Mouse (Mus musculus) MEL (cell line): ENCODE results near the gene Dhx30. TPM values are rescaled to one million over a fixed set of nuclear protein-coding genes. Genes with fewer than 3 reads are reported as not detected.

Experiments
- DNase-seq: peaks from one replicate; pipeline ENCODE4 v3.0.0; 2011; ENCODE audit warnings: low read depth, low spot score
- H3K27ac ChIP-seq: 2 replicates; pipeline ENCODE4 v1.5.1; 2012; ENCODE audit warnings: low read depth, mild to moderate bottlenecking, control low read depth, low read length, moderate library complexity; ENCODE audit not compliant: control insufficient read depth
- H3K27me3 ChIP-seq, 2 experiments: fragments of 150-350 bp in 1 of 2; sonication (generic) in 1 of 2; 2 replicates each; pipeline ENCODE4 v1.6.1; 2012; ENCODE audit warnings: low read length in 2 of 2, mild to moderate bottlenecking in 2 of 2, improper control_type of control experiment in 1 of 2, moderate library complexity in 1 of 2; ENCODE audit not compliant: insufficient read depth in 2 of 2, control insufficient read depth in 1 of 2
- H3K36me3 ChIP-seq, 2 experiments: 2 replicates each; pipeline ENCODE4 v1.6.1; 2012 to 2014; ENCODE audit warnings: low read length in 2 of 2, improper control_type of control experiment in 1 of 2, inconsistent platforms in 1 of 2, mild to moderate bottlenecking in 1 of 2; ENCODE audit not compliant: insufficient read depth in 2 of 2, control insufficient read depth in 1 of 2
- H3K4me1 ChIP-seq, 2 experiments: fragments of 150-350 bp in 1 of 2; sonication (generic) in 1 of 2; 2 replicates each; pipeline ENCODE4 v1.6.1; 2012; ENCODE audit warnings: low read length in 2 of 2, improper control_type of control experiment in 1 of 2, mild to moderate bottlenecking in 1 of 2; ENCODE audit not compliant: insufficient read depth in 2 of 2, control insufficient read depth in 1 of 2
- H3K4me3 ChIP-seq, 2 experiments: fragments of 150-350 bp in 1 of 2; sonication (generic) in 1 of 2; 2 replicates each; pipeline ENCODE4 v1.5.1; 2012; ENCODE audit warnings: low read depth in 2 of 2, low read length in 2 of 2, mild to moderate bottlenecking in 2 of 2, moderate library complexity in 2 of 2, control low read depth in 1 of 2, improper control_type of control experiment in 1 of 2; ENCODE audit not compliant: control insufficient read depth in 1 of 2, insufficient read depth in 1 of 2
- H3K79me2 ChIP-seq: 2 replicates; pipeline ENCODE4 v1.6.1; 2012; ENCODE audit warnings: mild to moderate bottlenecking, low read length, moderate library complexity; ENCODE audit not compliant: control insufficient read depth, poor library complexity, insufficient read depth
- H3K9ac ChIP-seq: 2 replicates; pipeline ENCODE4 v1.6.1; 2012; ENCODE audit warnings: low read depth, mild to moderate bottlenecking, control low read depth, low read length, moderate library complexity; ENCODE audit not compliant: control insufficient read depth, poor library complexity, severe bottlenecking
- H3K9me3 ChIP-seq: fragments of 150-350 bp; sonication (generic); replicated peaks from 2 replicates; pipeline ENCODE4 v1.6.1; 2012; ENCODE audit warnings: mild to moderate bottlenecking, low read length, improper control_type of control experiment, moderate library complexity; ENCODE audit not compliant: insufficient read depth
- CHD1 ChIP-seq: IDR thresholded peaks from 2 replicates; pipeline ENCODE4 v1.6.1; 2012; ENCODE audit warnings: low read depth, mild to moderate bottlenecking, inconsistent platforms, low read length, improper control_type of control experiment
- CTCF ChIP-seq, 3 experiments: IDR thresholded peaks in 2 of 3; conservative IDR thresholded peaks in 1 of 3; 2 replicates each; pipeline ENCODE4 v1.5.1; 2011 to 2012; ENCODE audit warnings: low read length in 3 of 3, low read depth in 2 of 3, mild to moderate bottlenecking in 2 of 3, improper control_type of control experiment in 1 of 3, inconsistent platforms in 1 of 3, mixed read lengths in 1 of 3, moderate library complexity in 1 of 3; ENCODE audit not compliant: control insufficient read depth in 1 of 3, insufficient read depth in 1 of 3, poor library complexity in 1 of 3, severe bottlenecking in 1 of 3
- E2F4 ChIP-seq: IDR thresholded peaks from 2 replicates; pipeline ENCODE4 v1.6.1; 2011; ENCODE audit warnings: low read depth, low read length, improper control_type of control experiment, borderline replicate concordance
- ELF1 ChIP-seq: IDR thresholded peaks from 2 replicates; pipeline ENCODE4 v1.6.1; 2014; ENCODE audit warnings: low read depth, mild to moderate bottlenecking, inconsistent platforms, low read length, improper control_type of control experiment, moderate library complexity
- EP300 ChIP-seq, 2 experiments: IDR thresholded peaks; 2 replicates each; pipeline ENCODE4 v1.6.1; 2011; ENCODE audit warnings: improper control_type of control experiment in 2 of 2, low read length in 2 of 2, low read depth in 1 of 2, mild to moderate bottlenecking in 1 of 2
- GABPA ChIP-seq: IDR thresholded peaks from 2 replicates; pipeline ENCODE4 v1.6.1; 2012; ENCODE audit warnings: low read depth, mild to moderate bottlenecking, inconsistent platforms, low read length, improper control_type of control experiment, moderate library complexity
- GATA1 ChIP-seq: IDR thresholded peaks from 2 replicates; pipeline ENCODE4 v1.6.1; 2011; ENCODE audit warnings: low read depth, low read length, improper control_type of control experiment
- JUND ChIP-seq: IDR thresholded peaks from 2 replicates; pipeline ENCODE4 v1.6.1; 2011; ENCODE audit warnings: low read depth, mild to moderate bottlenecking, improper control_type of control experiment, low read length
- KAT2A ChIP-seq: conservative IDR thresholded peaks from 2 replicates; pipeline ENCODE4 v1.6.1; 2012; ENCODE audit warnings: low read depth, low read length, improper control_type of control experiment, inconsistent platforms
- MAFK ChIP-seq: IDR thresholded peaks from 2 replicates; pipeline ENCODE4 v1.6.1; 2011; ENCODE audit warnings: low read depth, mild to moderate bottlenecking, low read length, improper control_type of control experiment, borderline replicate concordance
- MAX ChIP-seq: IDR thresholded peaks from 2 replicates; pipeline ENCODE4 v1.6.1; 2011; ENCODE audit warnings: low read length, improper control_type of control experiment
- MAZ ChIP-seq: IDR thresholded peaks from 2 replicates; pipeline ENCODE4 v1.6.1; 2012; ENCODE audit warnings: low read depth, mild to moderate bottlenecking, inconsistent platforms, low read length, improper control_type of control experiment
- MXI1 ChIP-seq: IDR thresholded peaks from 2 replicates; pipeline ENCODE4 v1.6.1; 2011; ENCODE audit warnings: mild to moderate bottlenecking, low read depth, low read length, improper control_type of control experiment
- MYB ChIP-seq: IDR thresholded peaks from 2 replicates; pipeline ENCODE4 v1.6.1; 2011; ENCODE audit warnings: mild to moderate bottlenecking, low read depth, low read length, improper control_type of control experiment
- MYC ChIP-seq: IDR thresholded peaks from 2 replicates; pipeline ENCODE4 v1.6.1; 2011; ENCODE audit warnings: low read depth, mild to moderate bottlenecking, low read length, improper control_type of control experiment, moderate library complexity
- NELFE ChIP-seq: IDR thresholded peaks from 2 replicates; pipeline ENCODE4 v1.6.1; 2011; ENCODE audit warnings: low read depth, low read length, improper control_type of control experiment
- POLR2AphosphoS5 ChIP-seq: IDR thresholded peaks from 2 replicates; pipeline ENCODE4 v1.6.1; 2012; ENCODE audit warnings: low read depth, borderline replicate concordance, mild to moderate bottlenecking, inconsistent platforms, low read length, moderate library complexity, mixed read lengths
- RAD21 ChIP-seq: IDR thresholded peaks from 2 replicates; pipeline ENCODE4 v1.6.1; 2011; ENCODE audit warnings: mild to moderate bottlenecking, low read depth, low read length, improper control_type of control experiment
- RCOR1 ChIP-seq: IDR thresholded peaks from 2 replicates; pipeline ENCODE4 v1.6.1; 2012; ENCODE audit warnings: low read depth, mild to moderate bottlenecking, inconsistent platforms, low read length, improper control_type of control experiment
- SMC3 ChIP-seq: IDR thresholded peaks from 2 replicates; pipeline ENCODE4 v1.6.1; 2011; ENCODE audit warnings: low read depth, low read length, improper control_type of control experiment
- TAL1 ChIP-seq: IDR thresholded peaks from 2 replicates; pipeline ENCODE4 v1.6.1; 2012; ENCODE audit warnings: mild to moderate bottlenecking, inconsistent platforms, low read length, moderate library complexity, mixed read lengths
- TCF12 ChIP-seq: IDR thresholded peaks from 2 replicates; pipeline ENCODE4 v1.6.1; 2014; ENCODE audit warnings: low read depth, mild to moderate bottlenecking, inconsistent platforms, low read length, improper control_type of control experiment, moderate library complexity
- UBTF ChIP-seq: IDR thresholded peaks from 2 replicates; pipeline ENCODE4 v1.6.1; 2012; ENCODE audit warnings: low read depth, mild to moderate bottlenecking, inconsistent platforms, low read length, improper control_type of control experiment, moderate library complexity, borderline replicate concordance; ENCODE audit not compliant: insufficient read depth
- USF1 ChIP-seq: IDR thresholded peaks from 2 replicates; pipeline ENCODE4 v1.6.1; 2014; ENCODE audit warnings: low read depth, mild to moderate bottlenecking, inconsistent platforms, low read length, improper control_type of control experiment, moderate library complexity
- USF2 ChIP-seq, 2 experiments: IDR thresholded peaks; 2 replicates each; pipeline ENCODE4 v1.6.1; 2011 to 2012; ENCODE audit warnings: improper control_type of control experiment in 2 of 2, low read length in 2 of 2, borderline replicate concordance in 1 of 2, inconsistent platforms in 1 of 2, low read depth in 1 of 2, mild to moderate bottlenecking in 1 of 2; ENCODE audit not compliant: insufficient read depth in 1 of 2
- ZKSCAN1 ChIP-seq: IDR thresholded peaks from 2 replicates; pipeline ENCODE4 v1.6.1; 2012; ENCODE audit warnings: low read depth, mild to moderate bottlenecking, inconsistent platforms, low read length, improper control_type of control experiment, moderate library complexity
- ZMIZ1 ChIP-seq: IDR thresholded peaks from 2 replicates; pipeline ENCODE4 v1.6.1; 2012; ENCODE audit warnings: low read depth, mild to moderate bottlenecking, inconsistent platforms, low read length, improper control_type of control experiment, moderate library complexity
- polyA plus RNA-seq, 2 experiments: library from polyadenylated mRNA; stranded (reverse) in 1 of 2; unstranded in 1 of 2; fragments of >175 nt in 1 of 2; fragments of >200 nt in 1 of 2; gene quantifications; 2 replicates each; pipeline versions ENCODE4 v1.2.1 to v1.2.4; 2012; ENCODE audit warnings: low replicate concordance in 2 of 2, low read depth in 1 of 2; ENCODE audit not compliant: insufficient read length in 2 of 2, insufficient read depth in 1 of 2, missing spikeins in 1 of 2
- total RNA-seq: library from RNA; depleted of rRNA; stranded (reverse); fragments of 300-350 nt; gene quantifications from 2 replicates; pipeline ENCODE4 v1.2.3, GENCODE M21; 2012

Gene Dhx30
- total and polyA plus RNA-seq, 3 experiments: 113 to 126 TPM; not detected in 1

DNA sequence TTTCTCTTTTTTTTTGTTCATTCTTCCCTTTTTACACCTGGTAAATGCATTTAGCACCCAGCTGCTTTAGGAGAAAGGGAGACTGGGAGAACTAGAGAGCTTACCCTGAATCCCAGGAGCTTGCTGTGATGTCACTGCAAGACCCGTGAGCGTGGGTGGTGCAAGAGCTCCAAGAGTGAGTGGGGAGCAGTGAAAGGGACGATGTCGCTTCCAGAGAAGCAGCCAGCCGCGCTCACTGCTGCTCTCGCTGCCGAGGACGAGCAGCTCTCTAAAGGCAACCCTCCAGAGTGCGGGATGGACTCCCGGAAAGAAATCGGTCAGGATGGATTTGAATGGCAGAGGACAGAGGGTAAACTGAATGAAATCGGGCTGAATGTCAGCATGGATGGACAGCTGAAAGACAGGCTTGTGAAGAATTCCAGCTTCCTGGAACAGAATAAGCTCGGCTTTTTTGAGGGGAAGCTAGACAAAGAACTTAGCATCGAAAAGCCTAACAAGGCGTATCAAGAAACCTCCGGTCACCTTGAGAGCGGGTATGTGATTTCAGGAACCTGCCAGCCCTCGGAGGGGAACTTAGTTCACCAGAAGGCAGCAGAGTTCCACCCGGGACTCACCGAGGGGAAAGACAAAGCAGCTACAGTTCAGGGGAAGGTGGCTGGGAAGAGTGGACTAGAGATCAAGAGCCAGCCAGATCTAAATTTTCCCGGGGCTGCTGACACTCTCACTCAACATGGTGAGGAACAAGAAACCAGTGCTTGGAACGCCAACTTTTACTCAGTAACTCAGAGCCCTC lies 65.6 kb downstream of the Dhx30 start:
- no peaks in the 10 kb centered on the region for H3K79me2 ChIP-seq
- H3K27me3 ChIP-seq: no peaks in the 10 kb centered on the region
- H3K9ac ChIP-seq: no peak overlapping the region
- peaks cover 0 to 3% of the 10 kb centered on the region in 2 experiments; a peak in 2 of 4 replicates for H3K36me3 ChIP-seq
- H3K4me3 ChIP-seq: no peak overlapping the region
- no peak for TF ChIP-seq ELF1
- TF ChIP-seq CHD1: no peak
- TF ChIP-seq SMC3: no peak
- TF ChIP-seq CTCF (IDR thresholded peaks at IDR 0.05 in 2 of 3, conservative IDR thresholded peaks at IDR 0.05 in 1 of 3; ENCODE audit: control insufficient read depth in 1 of 3, insufficient read depth in 1 of 3, low read depth in 2 of 3, low read length in 3 of 3, poor library complexity in 1 of 3, severe bottlenecking in 1 of 3): no peak
- no peak for TF ChIP-seq USF2 (IDR thresholded peaks at IDR 0.05; ENCODE audit: borderline replicate concordance in 1 of 2, insufficient read depth in 1 of 2, low read depth in 1 of 2, low read length in 2 of 2)
- no peak for TF ChIP-seq NELFE
- TF ChIP-seq MYB: no peak
- no peak for TF ChIP-seq MAFK
- no peak for TF ChIP-seq JUND
- TF ChIP-seq TCF12: no peak
- no peak for TF ChIP-seq MAX
- TF ChIP-seq MAZ: no peak
- no peak for TF ChIP-seq MYC
- TF ChIP-seq EP300 (IDR thresholded peaks at IDR 0.05; ENCODE audit: low read depth in 1 of 2, low read length in 2 of 2): no peak
- no peak for DNase-seq
- no peaks in the 10 kb centered on the region for H3K4me1 ChIP-seq
- H3K9me3 ChIP-seq: no peaks in the 10 kb centered on the region
- no peak overlapping the region for H3K27ac ChIP-seq

DNA sequence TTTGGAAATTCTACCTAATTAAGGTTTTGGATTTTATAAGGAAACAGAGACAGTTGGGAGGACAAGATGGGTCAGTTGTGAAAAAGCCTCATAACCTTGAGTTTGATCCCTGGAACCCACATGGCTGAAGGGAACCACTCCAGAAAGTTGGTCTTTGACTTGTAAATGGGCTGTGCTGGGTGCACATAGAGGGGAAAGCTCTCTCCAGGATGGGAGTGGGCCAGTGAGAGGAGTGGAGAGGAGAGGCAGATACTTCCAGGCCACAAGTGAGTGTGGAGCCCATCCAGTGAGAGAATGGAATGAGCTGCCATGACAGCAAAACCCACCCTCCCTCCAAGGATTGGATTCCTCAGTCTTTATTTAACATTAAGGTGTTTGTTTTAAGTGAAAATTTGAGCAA lies 66.4 kb downstream of the Dhx30 start:
- H3K9me3 ChIP-seq: no peaks in the 10 kb centered on the region
- no peaks in the 10 kb centered on the region for H3K27me3 ChIP-seq
- H3K4me3 ChIP-seq: no peak overlapping the region
- TF ChIP-seq CTCF (IDR thresholded peaks at IDR 0.05 in 2 of 3, conservative IDR thresholded peaks at IDR 0.05 in 1 of 3; ENCODE audit: control insufficient read depth in 1 of 3, insufficient read depth in 1 of 3, low read depth in 2 of 3, low read length in 3 of 3, poor library complexity in 1 of 3, severe bottlenecking in 1 of 3): no peak
- no peak for TF ChIP-seq ZMIZ1
- TF ChIP-seq POLR2AphosphoS5: no peak
- TF ChIP-seq MAFK: no peak
- TF ChIP-seq EP300 (IDR thresholded peaks at IDR 0.05; ENCODE audit: low read depth in 1 of 2, low read length in 2 of 2): no peak
- TF ChIP-seq GATA1: no peak
- no peak for TF ChIP-seq GABPA
- no peak for TF ChIP-seq UBTF
- no peak for TF ChIP-seq MYB
- TF ChIP-seq RAD21: no peak
- no peak for TF ChIP-seq USF2 (IDR thresholded peaks at IDR 0.05; ENCODE audit: borderline replicate concordance in 1 of 2, insufficient read depth in 1 of 2, low read depth in 1 of 2, low read length in 2 of 2)
- TF ChIP-seq MXI1: no peak
- TF ChIP-seq ZKSCAN1: no peak
- TF ChIP-seq TAL1: no peak
- no peak for TF ChIP-seq MYC
- TF ChIP-seq E2F4: no peak
- TF ChIP-seq USF1: no peak
- TF ChIP-seq RCOR1: no peak
- no peak for TF ChIP-seq KAT2A
- TF ChIP-seq CHD1: no peak
- TF ChIP-seq, all 39 proteins: peak for 0
- H3K79me2 ChIP-seq: no peaks in the 10 kb centered on the region
- DNase-seq: no peak
- H3K27ac ChIP-seq: no peak overlapping the region
- no peaks in the 10 kb centered on the region for H3K4me1 ChIP-seq
- peaks cover 0 to 3% of the 10 kb centered on the region in 2 experiments; a peak in 2 of 4 replicates for H3K36me3 ChIP-seq
- no peak overlapping the region for H3K9ac ChIP-seq
